Mouse (Mus musculus) olfactory bulb, adult 2 months (tissue): ENCODE measurements at regions not wholly inside any gene's neighbourhood (a gene's known extent, or its start where the extent isn't known, plus 50 kb on each side); places are given as distances from the start of the nearest gene placed in this dataset.

Experiments used
- CTCF ChIP-seq: fragments of 200-500 bp; IDR thresholded peaks from 2 replicates; pipeline ENCODE4 v1.5.1; 2012; ENCODE audit warnings: low read depth, mild to moderate bottlenecking, low read length, moderate library complexity; ENCODE audit not compliant: insufficient read depth
- POLR2A ChIP-seq: fragments of 200-500 bp; IDR thresholded peaks from 2 replicates; pipeline ENCODE4 v1.6.1; 2012; ENCODE audit warnings: mild to moderate bottlenecking, low read depth, low read length, moderate library complexity; ENCODE audit not compliant: insufficient read depth

GRCm38 (mm10) chr10:17248270-17248669, 474.7 kb upstream of the Cited2 start:
- TF ChIP-seq CTCF (no peak), POLR2A (no peak)
